Mouse (Mus musculus) kidney, adult 8-10 months (tissue): ENCODE data around the gene Aasdhppt.
A peak's percentile ranks its signal among the peaks of the same experiment; 100 is the strongest.

Source experiments
- DNase-seq, 2 experiments: peaks; one replicate each; pipeline ENCODE4 v3.0.0; 2022

Gene Aasdhppt

DNA sequence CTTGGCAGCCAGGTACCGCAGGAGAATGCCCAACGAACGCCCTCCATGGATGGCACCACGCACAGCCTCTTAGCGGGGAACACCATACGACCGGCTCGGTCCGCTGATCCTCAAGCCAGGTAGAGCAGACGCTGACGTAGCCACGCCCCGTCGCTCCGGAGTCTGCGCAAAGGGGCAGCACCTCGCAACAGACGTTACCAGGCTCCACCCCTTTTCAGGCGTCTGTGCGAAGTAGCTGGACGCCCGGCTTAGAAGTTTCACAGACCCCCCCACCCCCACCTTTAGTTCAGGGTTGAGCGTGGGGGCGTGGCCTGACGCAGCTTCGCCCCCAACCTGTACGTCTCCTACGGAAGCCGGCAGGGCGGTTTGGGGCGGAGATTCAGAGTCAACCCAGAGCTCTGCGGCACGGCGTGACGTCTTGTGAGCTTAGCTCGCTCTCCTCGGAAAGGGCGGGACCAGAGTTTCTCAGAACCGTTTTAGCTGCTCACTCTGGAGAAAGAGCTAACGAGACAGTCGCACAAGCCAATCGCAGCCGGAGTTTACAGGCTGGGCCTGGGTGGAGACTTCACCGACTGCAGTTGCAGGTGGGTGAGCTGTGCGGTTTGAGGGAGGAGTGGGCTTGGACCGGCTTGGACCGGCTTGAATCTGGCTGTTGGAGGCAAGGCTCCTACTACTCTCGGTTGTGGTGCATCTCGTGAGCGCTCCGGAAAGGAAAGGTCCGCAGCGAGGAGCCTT is at the start of gene Aasdhppt, which contains the start of gene Kbtbd3:
Aasdhppt (minus strand) TSS at position 121 of the 735 bp plus-strand sequence.
Kbtbd3 (plus strand) TSS at position 483 of the 735 bp plus-strand sequence.
- peak; percentile 99 for DNase-seq

DNA sequence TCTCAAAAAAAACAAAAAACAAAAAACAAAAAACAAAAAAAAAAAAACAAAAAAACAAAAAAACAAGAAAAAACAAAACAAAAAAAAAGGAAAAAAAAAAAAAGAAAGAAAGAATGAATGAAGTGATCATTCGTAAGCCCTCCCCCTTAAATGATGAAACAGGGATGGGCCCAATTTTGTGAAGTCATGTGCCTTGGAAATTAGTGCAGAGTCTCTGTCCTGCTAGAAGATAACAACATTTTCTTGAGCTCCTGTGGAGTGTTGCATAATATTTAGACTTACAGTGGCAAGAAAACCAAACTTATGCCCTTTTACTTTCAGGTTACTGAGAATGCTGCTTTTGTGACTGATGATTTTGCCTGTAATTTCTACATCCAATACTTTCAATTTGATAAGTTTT is 43.9 kb upstream of the Aasdhppt start:
- DNase-seq = no peak

DNA sequence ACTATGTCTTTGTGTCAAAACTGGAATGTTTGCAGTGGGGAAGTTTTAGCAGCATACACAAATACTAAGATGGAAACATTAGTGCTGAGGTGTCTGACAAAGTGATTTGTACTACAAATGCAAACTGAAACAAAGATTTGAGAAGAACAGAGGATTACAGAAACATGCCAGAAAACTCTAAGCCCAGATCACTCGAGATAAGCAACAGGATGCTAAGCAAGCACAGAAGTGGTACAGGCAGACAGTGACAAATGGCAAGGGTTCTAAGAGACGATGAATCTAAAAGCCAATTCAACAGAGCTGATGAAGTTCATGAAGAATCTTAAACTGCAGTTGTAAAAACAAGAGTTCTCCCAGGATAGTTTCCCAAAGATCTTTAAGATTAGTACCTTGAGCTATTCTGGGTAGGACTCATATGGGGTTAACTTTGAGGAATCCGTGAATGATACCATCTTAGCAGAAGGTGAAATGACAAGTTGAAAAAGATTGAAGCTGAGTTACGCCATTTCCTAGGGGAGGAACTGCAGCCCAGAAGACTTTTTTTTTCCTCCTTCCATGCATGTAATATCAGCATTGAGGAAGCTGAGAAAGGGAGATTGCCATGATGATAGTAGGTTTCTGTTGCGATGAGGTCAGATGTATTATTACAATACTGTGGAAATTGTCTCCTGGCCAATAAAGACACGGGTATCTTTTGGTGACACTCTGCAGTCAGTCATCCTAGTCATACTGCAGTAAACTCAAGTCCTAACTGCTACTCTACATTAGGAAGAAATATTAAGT is 9.9 kb upstream of the Aasdhppt start:
- DNase-seq = no peak

DNA sequence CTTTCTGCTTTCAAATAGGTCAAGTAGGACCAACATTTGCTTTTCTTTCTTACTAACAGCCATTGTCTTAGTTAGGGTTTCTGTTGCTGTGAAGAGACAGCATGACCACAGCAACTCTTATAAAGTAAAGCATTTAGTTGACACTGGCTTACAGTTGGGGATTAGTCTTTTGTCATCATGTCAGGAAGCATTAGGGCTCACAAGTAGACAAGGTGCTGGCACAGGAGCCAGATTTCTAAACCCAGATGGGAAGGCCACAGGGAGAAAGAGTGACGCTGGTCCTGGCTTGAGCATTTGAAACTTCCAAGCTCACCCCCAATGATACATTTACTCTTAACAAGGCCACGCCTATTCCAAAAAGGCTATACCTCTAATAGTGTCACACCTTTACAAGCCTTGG is 6.5 kb upstream of the Aasdhppt start:
- DNase-seq = no peak

DNA sequence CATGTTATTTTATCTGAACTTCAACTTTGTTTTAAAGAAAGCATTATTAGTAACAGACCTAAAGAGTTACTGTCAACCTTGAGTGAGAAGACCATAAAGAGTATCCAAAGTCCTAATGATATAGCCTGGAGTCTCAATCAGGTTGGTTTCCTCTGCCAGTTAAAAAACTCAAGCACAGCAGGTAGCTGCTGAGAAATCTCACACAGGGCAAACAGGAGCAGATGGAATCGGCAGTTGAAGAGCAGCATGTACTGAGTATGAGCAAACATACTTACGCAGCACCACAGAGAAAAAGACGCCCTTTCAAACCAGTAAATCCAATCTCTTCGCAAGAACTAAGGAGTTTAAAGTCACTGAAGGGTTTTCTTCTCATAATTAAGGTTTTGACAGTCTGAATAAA is 4.7 kb upstream of the Aasdhppt start:
- DNase-seq = no peak

DNA sequence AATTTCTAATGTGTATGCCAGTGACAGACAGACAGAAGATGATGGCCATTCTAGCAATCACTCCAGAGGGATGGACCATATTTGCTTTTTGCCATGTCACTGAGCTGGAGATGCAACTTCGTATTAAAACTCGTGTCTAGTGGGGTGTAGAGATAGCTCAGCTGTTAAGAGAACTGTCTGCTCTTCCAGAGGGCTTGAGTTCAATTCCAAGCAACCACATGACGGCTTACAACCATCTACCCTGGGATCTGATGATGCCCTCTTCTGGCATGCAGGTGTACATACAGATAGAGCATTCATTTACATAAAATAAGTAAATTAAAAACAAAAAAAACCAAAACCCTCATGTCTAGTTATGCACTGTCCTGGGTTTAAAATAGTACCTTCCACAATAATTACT is 1.9 kb upstream of the Aasdhppt start:
- DNase-seq = no peak

DNA sequence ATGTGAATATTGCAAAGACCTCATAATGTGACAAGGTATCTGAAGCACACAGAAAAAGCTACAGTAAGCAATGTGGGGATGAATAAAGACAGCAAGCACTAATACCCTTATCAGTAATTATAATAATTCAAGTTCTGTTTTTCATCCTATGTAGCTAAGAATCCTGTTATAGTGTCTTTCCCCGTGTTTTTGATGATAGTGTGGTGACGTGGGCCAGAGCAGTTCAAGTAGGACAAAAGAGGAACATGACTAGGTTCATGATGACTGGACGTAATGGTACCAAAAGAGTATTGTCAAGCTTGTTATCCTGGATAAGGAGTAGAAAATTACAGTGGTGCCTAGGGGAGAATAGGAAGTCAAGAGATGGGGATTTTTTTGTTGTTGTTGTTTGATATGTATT is 1.4 kb upstream of the Aasdhppt start:
- DNase-seq = no peak

DNA sequence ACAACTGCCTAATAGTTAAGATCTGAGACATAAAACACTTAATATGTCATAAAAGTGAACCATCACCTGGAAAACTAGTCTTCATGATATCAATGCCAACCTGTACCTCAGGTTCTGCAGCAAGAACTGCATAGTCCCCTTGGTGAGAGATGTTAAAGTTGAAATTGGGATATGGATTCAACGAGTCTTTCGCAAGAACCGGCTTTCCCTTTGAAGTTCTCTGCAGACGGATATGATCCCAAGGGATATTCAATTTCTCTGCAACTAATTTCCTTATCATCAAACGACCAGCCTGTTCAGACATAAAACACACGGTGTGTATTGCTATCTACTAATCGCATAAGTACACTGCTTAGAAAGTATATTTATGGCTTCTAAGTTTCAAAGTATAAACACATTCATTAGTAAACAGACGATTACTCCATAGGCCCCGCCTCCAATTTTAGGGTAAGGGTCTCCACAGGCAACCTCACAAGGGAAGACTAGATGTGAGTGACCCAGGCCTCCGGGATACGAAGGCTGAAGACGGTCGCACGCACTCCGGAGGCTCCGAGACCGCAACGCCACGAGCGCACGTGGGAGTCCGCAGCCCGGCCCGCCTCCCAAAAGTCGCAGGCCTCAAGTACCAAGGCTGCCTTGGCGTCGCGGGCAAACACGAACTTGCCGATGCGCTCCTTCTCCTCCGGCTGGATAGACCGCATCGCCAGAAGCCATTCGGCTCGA is 482 bp downstream of the Aasdhppt start:
- DNase-seq = peak in 1 of 2 experiments; percentile 1

DNA sequence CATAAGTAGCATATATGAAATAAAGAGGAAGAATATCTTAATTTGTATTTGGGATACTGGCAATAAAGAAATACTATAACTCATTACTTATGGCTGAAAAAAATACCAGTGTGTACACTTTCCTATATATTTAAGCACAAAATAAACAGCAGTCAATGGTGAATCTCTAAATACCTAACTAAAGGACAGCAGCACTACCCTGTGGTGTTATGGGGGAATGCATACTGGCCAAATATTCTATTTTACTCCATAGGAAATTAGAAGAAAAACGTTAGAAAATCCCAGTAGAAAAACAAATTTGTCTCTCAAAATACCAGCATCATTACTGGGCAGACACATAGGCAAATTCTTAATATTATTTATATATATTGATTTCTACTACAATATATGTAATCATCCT is 4.4 kb downstream of the Aasdhppt start:
- no peak for DNase-seq

DNA sequence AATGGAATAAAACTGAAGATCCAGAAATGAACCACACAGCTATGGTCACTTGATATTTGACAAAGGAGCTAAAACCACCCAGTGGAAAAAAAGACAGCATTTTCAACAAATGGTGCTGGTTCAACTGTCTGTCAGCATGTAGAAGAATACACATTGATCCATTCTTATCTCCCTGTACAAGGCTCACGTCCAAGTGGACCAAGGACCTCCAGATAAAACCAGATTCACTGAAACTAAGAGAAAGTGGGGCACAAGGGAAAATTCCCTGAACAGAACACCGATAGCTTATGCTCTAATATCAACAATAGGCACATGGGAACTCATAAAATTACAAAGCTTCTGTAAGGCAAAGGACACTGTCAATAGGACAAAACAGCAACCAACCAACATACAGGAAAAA is 8.8 kb downstream of the Aasdhppt start:
- no peak for DNase-seq

DNA sequence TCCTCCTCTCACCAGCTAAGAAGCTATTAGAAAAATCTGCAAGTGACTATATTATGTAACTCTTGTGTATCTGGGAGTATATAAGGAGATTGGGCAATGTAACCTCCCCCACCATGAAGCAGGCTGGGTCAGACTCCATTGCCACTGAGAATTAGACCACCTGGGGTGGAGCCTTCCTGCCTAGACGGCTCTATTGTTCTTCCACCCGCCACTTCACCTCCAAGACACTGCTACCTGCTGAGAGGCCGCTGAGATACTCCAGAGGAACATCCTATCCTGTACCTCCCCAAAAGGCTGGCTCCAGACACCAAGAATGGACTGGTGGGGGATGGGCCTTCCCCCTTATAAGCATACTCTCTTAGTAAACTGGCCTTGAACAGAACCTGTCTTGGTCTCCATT is 25.4 kb downstream of the Aasdhppt start:
- no peak for DNase-seq

DNA sequence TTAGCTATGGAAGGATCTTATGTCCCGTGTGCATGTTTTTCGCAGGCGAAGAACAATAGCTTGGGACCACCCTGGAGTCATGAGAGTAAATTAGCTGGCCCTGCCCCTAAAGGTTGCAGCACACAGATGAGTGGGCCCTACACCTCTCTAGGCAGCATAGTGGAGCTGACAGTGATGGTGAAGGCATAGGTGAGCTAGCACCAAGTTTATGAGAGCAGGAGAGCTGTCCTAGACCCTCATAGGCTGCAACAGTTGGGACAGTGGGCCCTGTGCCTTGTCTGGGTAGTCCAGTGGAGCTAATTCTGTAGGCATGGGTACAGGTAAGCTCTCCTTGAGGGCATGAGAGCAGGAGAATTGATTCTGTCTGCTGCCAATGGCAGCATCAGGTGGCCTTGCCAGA is 42.4 kb downstream of the Aasdhppt start:
- DNase-seq = no peak

DNA sequence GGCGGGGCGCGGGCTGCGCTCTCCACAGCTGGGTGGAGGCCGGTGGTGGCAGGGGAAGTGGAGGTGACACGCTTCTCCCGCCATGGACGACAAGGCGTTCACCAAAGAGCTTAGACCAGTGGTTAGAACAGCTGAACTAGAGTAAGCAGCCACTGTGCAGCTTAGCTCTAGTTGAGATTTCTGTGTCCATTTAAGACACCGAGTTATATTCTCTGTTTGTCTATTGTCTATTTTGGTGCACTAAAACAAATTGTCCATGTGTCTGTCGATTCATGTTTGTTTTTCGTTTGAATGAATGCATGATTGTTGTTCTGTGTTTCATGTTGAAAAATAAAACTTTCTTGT is 48.6 kb downstream of the Aasdhppt start:
- no peak for DNase-seq

DNA sequence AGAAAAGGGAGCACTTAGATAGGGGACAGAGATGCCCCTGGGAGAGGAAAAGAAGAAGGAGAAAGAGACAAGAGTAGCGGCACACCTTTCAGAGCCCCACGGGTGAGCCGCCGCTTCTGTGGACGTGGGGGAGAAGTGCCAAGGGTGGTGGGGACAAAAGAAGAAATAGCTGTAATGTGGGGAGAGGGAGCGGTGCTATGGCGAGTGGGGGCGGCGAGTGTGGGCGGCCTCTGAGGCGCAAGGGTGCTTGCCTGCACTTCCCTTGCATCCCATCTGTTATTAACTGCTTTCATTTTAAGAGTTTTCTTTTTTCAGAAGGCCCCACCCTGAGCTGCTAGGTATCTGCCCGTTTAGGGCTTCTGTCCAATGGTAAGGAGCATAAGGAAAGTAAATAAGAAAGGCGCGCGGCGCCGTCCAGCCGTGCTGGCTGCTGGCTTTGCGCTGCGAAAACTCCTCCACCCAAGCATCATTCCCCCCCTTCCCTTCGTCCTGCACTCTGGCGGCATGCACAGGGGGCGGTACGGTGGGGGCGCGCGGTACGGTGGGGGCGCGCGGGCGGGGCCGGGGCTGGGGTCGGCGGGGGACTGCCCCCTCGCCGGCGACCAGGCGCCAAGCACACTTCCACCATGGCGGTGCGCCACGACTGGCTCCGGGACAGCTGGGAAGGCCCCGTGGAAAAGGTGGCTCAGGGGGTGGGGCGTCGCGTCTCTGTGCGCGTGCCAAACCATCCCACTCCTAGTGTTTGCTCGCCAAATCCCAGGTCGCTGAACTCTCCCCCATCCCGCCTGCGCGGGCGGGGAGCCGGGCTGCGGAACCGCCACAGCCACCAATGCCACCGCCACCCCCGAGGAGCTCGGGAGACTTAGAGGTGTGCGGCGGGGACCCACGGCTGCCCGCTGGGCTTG is 49.2 kb downstream of the Aasdhppt start:
- no peak for DNase-seq

DNA sequence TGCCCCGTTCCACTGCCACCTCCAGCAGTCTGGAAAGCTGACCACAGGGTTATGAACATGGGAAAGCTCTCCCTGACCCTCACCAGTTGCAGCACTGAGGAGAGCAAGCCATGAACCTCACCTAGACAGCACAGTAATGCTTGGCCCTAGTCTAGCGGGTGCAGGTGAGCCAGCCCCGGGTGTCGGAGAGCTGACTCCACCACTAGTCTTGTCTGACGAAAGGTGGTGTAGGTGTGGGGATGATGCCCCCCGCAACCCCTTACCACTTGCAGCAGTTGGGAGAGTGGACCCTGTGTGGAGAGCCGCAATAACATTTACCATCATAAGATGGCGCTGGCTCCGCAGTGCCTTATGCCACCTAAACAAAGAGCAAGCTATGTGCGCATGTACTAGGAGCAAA is 50.2 kb downstream of the Aasdhppt start:
- DNase-seq = no peak
